Mouse (Mus musculus): ENCODE data around the gene Pex26. TPM values are rescaled to one million over a fixed set of nuclear protein-coding genes. Genes with fewer than 3 reads are reported as not detected.

Gene Pex26
- polyA plus RNA-seq (2017; shearing (Covaris generic)), result 1 to 10 TPM; 2.3 to 4.3 TPM

DNA sequence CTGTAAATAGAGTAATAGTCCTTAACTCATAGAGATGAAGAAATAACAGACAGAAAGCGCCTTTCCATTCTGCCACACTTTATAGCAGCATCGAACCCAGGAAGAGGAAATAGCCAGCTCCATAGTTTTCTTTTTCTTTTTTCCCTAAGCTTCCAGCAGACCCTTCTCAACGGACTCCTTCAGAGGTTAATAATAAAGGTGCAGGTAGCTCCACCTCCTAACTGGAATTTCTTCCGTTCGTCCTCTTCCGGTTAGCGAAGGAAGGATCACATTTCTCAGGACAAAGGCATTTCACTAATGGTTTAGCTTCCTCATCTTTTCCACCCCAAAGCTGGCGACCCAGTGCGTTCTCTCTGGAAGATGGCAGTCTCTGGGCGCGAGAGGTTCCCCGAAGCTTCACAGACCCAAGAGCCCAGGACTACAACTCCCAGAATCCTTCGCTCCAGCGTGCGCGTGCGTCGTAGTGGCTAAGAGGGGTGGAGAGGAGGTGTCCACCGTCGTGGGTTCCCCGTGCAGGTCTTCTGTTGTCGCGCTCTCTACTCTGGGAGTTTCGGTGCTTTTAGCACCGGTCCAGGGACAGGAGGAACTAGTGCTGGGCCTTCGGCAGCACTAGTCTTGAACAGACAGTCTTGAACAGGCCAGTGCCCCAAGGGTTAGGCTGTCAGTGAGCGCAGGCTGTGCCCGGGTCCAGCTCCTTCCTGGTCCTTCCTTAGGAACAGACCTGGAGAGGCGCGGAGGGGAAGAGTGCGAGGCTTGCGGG lies at the start of gene Pex26:
Gene Pex26 (plus strand): TSS at position 254 of the 760 bp plus-strand sequence.
- ATAC-seq, result peak; percentile 93

DNA sequence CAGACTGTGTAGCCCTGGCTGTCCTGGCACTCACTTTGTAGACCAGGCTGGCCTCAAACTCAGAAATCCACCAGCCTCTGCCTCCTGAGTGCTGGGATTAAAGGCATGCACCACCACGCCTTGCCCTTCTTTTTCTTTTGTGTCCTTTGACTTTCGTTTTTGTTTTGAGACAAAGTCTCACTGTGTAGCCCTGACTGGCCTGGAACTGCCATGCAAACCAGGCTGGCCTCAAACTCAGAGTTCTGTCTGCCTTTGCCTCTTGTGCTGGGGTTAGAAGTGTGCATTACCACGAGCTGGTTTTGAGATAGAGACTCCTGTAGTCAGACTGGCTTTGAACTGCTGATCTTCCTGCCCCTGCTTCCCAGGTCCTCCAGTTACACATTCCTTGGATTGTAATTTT lies 49.2 kb upstream of the Pex26 start:
- ATAC-seq, result no peak

DNA sequence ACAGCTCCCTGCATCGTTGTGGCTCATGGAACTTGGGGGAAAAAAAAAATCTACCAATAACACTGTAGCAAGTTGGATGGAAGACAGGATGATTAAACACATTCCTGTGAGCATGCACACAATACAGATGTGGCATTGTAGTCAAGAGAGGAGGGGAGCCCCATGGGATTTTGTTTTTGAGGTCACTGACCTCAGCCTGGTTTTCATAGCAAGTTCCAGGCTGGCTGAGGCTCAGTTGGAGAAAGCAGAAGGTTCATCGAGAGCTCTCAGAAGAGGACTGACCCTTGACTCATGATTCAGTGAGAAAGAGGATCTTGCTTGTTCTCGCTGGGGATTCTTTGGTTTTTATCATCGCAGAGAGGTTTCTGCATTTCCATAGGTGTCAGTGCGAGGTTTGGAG lies 48.6 kb upstream of the Pex26 start:
- ATAC-seq, result no peak

DNA sequence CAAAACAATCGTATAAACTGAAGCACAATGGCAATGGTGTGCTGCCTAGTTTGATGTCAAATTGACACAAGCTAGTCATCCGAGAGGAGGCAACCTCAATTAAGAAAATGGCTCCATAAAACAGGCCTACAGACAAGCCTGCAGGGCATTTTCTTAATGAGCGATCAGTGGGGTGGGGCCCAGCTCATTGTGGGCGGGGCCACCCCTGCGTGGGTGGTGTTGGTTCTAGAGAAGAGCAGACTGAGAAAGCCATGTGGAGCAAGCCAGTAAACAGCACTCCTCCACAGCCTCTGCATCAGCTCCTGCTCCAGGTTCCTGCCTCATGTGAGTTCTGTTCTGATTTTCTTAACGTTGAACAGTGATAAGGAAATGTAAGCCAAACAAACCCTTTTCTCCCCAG lies 46.2 kb upstream of the Pex26 start:
- ATAC-seq, result no peak

DNA sequence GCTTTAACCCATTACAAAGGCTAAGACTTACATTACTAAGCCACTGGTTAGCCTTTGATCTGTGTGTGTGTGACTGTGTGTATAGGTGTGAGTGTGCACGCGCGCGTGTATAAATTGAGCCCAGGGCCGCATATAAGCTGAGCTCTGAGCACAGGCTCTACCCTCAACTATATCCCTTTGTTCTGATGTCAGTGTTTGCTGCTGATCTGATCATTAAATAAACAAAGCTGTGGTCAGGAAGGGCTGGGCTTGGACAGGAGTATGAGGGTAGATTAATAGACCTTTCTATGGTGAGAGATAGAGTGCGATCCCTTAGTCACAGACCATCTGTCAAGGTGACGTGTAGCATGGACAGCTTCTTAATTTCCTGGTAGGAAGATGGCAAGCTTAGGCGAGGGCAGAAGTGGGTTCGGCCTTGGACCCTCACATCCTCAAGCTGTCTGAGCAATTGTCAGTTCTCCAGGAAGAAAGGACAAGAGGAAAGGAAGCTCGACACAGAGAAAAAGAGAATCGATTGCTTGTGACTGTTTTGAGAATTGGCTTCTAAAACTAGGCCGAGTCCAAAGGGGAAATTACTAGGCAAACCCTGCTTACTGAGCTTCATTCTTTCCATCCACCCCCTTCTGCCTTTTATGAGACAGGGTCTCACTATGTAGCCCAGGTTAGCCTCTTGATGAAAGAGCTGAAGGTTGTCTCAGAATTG lies 45.0 kb upstream of the Pex26 start:
- no peak for ATAC-seq

DNA sequence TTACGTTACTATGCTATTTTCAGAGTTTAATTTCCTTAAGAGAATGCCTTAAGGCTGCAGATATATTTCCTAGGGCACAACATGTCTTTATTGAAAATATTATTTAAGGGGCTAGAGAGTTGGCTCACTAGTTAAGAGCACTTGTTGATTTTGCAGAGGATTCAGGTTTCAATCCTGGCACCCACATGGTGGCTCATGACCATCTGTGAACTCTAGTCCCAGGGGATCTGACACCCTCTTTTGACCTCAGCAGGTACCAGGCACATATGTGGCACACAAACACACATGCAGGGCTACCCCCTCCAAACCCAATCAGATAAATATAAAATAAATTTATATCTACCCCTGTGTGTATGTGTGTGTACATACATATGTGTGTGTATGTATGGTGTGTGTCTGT lies 44.2 kb upstream of the Pex26 start:
- no peak for ATAC-seq

DNA sequence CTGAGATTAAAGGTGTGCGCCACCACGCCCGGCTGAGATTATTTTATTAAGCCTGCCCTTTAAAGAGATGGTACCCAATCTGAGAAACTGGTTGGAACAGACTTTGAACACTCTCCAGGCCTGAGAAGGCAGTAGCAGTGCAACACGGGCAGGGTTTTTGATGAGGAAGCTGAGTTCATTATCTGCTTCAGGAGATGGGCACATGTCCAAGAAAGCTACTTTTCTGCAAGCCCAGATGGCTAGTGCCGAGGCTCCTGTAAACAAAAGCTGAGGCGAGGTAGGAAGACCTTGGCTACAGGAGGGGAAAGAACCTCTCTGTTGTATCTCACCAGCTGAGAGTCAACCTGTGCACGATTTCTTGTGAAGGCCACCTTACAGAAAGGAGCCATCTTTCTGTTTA lies 41.2 kb upstream of the Pex26 start:
- no peak for ATAC-seq

DNA sequence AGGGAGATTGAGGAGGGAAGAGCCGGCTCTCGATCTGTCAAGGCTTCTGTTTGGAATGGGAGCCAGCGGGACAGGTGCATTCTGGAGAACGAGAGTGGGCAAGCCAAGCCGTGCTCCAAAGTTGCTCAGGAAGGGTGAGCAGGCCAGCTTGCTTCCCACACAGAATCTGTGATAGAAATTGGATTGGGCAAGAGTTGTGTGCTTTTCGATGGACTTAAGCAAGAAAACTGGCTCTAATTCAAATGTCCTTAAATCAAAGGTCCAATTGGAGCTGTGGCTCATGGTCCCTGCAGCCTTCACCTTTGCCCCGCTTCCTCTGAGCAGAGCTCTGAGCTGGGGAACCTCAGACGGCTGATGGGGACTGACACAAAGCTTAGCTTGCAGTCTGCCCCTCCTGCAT lies 40.0 kb upstream of the Pex26 start:
- no peak for ATAC-seq

DNA sequence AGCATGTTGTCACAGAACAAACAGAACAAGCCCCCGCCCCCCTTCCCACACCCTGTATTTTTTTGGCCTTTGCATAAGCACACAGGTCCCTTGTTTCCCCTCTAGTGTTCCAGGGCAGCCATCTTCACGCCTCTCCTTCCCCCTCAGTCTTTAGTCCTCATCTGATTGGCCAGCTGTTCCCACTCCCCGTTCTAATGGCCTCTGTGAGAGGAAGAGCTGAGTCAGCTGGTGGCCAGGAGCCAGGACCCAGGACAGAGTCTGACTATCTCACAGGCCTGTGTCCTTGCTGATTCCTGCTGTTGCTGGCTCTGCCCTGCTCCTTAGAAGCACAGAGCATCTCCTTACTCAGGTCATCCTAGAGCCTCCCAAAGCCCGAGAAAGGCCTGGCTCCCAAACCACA lies 39.4 kb upstream of the Pex26 start:
- ATAC-seq, result no peak

DNA sequence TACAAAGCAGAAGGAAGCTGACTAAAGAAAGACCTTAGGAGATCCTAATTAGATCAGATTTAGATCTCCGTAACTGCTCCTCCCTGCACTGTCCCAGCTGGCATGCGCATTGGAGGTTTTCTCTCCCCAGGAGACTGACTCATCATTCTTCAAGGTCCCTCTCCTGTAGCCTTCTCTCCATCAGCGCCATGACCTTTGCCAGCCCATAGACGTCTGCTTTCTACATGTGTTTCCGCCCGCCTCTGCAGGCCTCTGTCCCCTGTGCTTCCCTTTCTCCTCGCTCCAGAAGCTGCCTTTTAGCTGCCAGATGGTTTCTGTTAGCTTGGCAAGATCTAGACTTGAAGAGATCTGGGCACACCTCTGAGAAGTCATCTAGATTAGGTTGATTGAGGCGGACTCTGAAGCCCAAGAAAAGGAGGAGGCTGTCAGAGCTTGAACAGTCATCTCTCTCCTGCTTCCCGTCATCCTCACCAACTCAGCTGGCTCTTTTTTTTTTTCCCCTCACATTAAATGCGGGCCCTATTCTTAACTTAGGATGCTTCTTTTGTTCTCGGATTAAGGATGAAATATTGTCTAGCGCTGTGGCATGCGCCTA lies 38.4 kb upstream of the Pex26 start:
- ATAC-seq, result no peak

DNA sequence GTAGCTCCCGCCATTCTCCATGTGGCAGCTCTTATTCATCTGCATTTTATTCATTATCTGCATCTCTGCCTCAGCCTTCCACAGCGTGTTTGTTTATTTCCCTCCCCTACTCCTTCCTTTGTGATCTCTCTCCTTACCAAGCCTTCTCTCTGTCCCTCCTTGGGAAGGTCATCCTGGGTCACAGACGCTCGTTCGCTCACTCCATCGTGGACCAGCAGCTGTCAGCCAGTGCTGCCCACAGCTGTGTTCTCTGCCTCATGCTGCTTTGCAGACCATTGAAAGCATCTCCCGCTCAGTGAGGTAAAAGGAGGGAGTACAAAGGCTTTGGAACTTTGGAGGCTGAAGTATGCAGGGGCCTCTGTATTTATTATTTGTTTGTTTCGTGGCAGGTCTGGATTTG lies 37.6 kb upstream of the Pex26 start:
- no peak for ATAC-seq

DNA sequence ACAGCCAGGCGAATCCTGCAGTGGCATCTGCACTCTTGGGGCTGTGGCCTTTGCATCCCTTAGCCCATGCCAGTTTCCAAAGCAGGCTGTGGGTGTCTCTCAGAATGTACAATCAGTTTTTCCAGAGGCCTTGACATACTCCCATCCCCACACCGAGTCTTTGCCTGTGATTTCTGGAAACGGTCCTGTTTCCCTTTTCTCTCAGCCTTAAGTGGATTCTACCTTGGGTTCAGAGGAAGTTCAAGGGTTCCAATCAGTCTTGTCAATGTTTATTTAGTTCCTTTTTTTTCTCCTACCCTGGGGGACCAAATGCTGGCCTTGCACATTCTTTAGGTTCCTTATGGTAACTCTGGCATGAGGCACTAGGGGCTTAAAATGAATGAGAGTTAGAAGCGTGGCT lies 36.7 kb upstream of the Pex26 start:
- no peak for ATAC-seq

DNA sequence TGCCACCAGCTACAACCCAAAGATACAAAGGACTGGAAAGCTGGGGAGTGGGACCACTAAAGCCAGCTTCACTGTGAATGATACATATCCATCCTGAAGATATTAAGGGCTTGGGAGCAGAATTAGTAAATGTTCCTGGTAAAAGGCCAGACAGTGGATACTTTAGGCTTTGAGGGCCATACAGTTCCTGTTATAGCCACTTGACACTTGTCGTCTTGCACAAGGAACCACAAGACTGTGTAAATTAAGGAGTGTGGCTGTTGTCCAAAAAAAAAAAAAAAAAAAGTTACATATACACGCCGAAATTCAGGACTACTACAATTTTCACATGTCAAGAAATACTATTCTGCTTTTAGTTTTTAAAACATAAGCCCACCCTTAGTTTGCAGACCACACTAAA lies 35.1 kb upstream of the Pex26 start:
- no peak for ATAC-seq

DNA sequence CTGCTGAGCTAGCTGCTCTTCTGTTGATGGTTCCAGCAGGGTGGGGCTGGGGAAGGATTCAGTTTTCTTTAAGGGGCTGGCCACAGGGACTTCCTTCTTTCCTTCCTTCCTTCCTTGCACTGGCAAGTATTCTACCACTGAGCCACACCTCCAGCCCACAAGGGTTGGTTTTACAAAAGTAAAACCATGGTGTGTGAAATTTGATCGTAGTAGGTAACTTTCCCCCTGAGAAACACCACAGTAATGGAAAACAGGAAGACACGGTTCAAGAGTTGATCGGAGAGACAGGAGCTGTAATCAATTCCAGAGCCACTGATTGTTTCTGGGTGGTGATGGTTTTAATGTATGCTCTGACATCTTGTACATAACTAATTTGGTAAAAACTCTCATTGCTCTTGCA lies 34.0 kb upstream of the Pex26 start:
- ATAC-seq, result no peak

DNA sequence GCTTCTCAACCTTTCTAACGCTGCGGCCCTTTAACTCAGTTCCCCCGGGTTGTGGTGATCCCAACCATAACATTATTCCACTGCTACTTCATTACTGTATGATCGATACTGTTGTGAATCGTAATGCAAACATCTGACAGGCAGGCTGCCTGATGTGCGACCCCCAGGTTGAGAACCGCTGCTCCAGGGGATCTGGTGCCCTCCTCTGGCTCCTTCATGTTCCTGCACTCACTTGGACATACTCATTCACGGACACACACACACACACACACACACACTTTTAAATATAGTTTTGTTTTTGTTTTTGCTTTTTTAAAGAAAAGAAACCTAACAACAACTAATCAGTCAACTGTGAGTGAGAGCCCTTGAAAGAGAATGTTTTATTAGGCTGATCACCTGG lies 33.3 kb upstream of the Pex26 start:
- no peak for ATAC-seq

DNA sequence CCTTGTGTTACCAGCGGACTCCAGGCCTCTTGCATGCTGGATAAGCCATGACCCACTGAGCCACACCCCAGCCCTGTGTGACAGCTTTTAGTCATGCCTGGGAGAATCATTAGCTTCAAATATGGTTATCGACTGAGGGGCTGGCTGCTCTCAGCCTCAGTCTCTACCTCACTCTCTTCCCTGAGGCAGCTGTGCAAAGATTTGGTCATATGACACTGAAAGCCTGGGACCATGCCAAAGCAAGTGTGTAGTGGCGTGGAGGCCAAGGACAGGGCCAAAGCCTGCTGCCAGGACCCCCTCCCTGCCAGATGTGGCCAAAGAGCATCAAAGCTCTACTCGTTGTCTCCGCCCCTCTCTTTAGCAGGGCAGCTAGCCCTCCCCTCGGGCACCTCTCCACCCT lies 31.7 kb upstream of the Pex26 start:
- no peak for ATAC-seq

DNA sequence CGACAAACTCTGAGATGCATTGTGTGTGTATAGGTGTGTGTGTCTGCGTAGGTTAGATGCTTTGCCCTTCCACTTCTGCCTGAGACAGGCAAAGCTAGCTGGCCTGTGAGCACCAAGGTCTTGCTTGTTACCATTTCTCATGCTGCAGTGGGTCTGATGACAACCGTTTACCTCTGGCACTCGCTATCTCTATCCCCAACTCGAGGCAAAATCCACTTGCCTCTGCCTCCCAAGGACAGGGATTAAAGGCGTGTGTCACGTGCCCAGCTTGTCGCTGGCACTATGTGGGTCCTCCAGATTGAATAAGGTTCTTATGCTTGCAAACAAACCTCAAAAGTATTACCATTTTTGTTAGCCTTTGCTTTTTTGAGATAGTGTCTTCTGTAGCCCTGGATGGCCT lies 30.3 kb upstream of the Pex26 start:
- no peak for ATAC-seq

DNA sequence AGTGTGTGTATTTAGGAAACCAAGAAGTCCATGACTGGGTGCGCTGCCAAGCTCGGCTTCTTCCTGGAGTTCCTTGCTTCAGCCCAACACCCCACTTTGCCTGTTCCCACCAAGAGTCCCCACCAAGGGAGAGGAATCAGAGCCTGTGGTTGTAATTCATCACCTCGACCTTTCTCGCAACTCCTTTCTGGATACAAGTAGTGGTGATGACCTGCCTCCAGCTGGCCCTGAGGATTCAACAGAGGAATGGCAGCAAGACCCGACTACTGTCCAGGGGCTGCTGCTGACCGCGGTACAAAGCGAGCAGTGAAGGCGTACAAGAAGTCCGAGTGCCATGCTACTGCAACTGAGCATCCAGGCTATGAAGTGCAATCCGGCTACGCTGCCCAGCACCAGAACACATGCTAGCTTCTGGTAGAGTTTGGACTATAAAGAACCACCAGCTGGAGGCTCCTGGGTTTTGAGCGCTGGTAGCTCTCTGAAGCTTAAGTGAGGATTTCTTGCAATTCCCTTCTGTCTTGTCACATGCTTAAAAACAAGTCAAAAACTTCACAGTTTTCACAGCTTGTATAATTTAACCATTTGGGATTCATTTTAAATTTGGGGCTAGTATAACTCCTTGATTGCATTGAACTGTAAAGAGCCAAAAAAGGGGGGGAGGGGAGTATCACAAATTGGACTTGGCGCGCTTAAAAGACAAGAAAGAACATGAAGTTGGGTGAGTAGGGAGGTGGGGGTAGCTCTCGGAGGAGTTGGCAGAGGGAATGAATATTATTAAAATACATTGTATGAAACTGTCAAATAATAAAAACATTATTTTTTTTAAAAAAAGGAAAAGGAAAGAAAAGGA lies 28.8 kb upstream of the Pex26 start:
- ATAC-seq, result no peak

DNA sequence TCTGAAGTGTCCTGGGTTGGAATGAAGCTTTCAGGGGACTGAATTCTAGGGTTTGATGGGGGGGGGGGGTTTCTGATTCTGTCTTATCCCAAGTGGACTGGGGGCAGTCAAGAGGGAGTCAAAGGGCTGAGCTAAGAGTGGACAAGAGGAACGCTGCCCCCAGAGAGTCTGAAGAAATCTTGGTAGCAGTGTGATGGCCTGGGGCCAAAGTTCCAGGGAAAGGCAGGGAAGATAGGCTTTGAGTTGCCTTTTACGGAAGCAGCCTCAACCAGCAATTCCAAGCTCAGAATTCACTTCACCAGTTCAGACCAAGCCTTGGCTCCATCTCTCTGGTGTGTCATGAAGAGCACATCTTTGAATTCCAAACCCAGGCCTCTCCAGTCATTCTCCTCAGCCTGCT lies 27.4 kb upstream of the Pex26 start:
- ATAC-seq, result no peak

DNA sequence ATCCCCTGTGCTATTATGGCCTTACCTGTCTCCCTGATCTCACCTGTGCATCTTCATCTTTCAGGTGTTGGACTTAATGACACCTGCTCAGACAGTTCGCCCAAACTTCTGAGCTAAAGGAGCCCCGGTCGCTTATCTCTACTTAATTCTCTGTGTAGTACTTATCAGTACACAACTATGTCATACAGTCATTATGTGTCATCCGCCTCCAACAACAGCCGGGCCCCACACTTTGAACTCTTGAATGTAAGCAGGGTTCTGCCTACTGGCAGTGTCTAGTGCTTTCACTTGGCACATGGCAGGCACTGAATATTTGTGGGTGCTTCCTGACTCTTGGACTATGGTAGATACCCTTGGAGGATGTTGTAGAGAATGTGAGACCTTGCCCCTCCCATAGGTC lies 23.9 kb upstream of the Pex26 start:
- no peak for ATAC-seq

DNA sequence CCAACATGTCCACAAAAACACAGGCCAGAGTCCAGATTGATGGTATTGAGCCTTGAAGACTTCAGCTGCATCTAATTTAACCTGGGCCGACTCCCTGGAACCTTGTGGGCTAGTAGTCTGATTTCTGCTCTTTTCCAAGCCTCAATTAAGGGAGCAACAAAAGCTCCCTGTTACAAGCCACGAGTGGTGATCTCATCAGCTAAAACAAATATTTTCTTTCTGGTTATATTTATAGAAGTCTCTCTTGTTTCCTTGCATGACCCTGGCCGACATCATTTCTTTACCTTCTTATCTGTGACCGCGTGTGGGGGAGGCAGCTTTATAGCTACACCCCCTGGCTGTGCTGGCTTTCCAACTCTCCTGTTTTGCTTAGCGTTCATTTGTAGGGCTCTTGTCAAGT lies 23.3 kb upstream of the Pex26 start:
- ATAC-seq, result no peak

DNA sequence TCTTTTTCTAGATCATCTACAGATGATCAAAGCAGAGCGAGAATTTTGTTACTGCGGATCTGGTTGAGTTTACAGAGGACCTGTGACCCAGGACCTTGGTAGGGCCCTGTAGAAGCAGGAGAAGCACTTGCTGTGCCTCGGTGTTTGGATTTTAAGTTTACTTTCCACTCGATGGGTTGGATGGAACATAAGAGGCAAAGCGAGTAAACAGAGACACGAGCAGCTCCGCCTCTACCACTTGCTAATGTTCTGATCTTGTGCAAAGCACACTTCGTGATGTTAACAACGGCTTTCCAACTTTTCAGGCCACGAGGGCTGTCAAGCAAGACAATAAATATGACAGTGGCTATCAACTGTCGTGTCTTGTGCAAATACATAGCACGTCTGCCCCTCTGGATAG lies 20.9 kb upstream of the Pex26 start:
- no peak for ATAC-seq

DNA sequence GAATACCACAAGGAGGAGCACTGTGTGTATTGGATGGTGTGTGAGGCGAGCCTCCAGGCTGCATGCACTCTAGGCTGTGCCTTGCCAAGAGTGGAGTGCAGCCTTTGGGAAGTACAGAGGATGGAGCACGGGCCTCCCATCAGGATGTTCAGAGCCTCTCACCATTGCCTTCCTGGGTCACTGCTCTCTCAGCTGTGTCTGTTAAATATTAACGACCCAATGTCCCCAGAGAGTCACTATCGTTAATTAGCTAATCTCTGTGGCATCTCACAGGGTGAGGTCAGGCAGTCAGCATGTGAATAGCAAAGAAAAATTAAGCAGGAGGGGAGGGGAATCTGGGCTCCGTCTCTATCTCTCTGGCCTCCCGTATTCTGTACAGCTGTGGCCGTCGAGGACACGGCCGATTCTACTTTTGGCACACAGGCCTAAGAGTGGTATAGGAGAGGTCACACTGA lies 17.3 kb upstream of the Pex26 start:
- ATAC-seq, result no peak

All from CD4-positive, CD25-positive, alpha-beta regulatory T cell, adult 4 months (primary cell).